Mouse (Mus musculus) cortical plate, adult 2 months (tissue): ENCODE measurements at regions not wholly inside any gene's neighbourhood (a gene's known extent, or its start where the extent isn't known, plus 50 kb on each side); places are given as distances from the start of the nearest gene placed in this dataset.

Source experiments
- CTCF ChIP-seq: fragments of 200-500 bp; IDR thresholded peaks from 2 replicates; pipeline ENCODE4 v1.5.1; 2011; ENCODE audit warnings: mild to moderate bottlenecking, control low read depth, low read length; ENCODE audit not compliant: insufficient read depth; ENCODE audit errors: extremely low read depth
- POLR2A ChIP-seq: fragments of 200-500 bp; IDR thresholded peaks from 2 replicates; pipeline ENCODE4 v1.6.1; 2011; ENCODE audit warnings: mild to moderate bottlenecking, low read length, control low read depth; ENCODE audit not compliant: insufficient read depth; ENCODE audit errors: extremely low read depth

GRCm38 (mm10) chr12:26937836-26938235, 404.5 kb downstream of the Sox11 start:
- no peak for TF ChIP-seq CTCF
- TF ChIP-seq POLR2A: no peak
